ENCODE assay signal across 19 mouse cellular contexts in the genomic region with DNA sequence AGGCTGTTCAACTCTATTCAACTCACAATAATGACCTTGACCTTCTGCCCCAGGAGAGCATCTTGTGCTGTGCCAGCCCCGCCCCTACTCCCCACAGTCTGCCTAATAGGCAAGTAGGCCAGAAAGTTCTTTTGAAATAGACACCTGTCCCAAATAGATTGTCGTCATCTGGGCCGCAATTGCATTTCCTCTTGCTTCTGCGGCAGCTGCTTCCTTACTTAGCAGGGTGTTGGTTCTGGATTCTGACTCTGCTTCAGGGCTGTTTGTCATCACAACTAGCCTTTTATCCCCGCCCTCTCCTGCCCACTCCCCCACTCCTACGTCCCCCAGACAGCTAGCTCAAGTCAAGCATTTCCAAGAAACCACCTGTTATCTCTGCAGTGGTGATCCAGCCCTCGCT.
DNase-seq lines count a peak whose midpoint lies in the region; ATAC-seq and TF ChIP-seq lines count a peak whose summit lies in the region.
"Had no signal": no experiment of that assay in that cellular context is flagged by ENCODE, and none has a peak within 500 bp of the region (broad histone marks: within the 10 kb centered on the region; RNA-seq: fewer than 3 reads in every experiment).

No protein-coding gene starts in this region.

- peaks cover 28% of the 10 kb centered on the region for H3K4me1 ChIP-seq in hindbrain, embryonic 10.5 days (replicated peaks)
- H3K4me1 ChIP-seq in hindbrain, embryonic 14.5 days (replicated peaks; ENCODE audit: control insufficient read depth, insufficient read depth, low read length): no peaks in the 10 kb centered on the region
- peaks cover 18% of the 10 kb centered on the region for H3K4me1 ChIP-seq in E14TG2a.4 (replicated peaks; ENCODE audit: low read depth, low read length)
- H3K4me1 ChIP-seq in midbrain, embryonic 16.5 days (ENCODE audit: control insufficient read depth, insufficient read depth, low read length): no peaks in the 10 kb centered on the region; the same call in 1 of the 2 replicates
- no peaks in the 10 kb centered on the region for H3K4me1 ChIP-seq in forebrain, postnatal 0 days (ENCODE audit: insufficient read depth)
- H3K4me1 ChIP-seq: embryonic facial prominence, embryonic 15.5 days; forebrain, embryonic 13.5 days; intestine, embryonic 15.5 days; liver, embryonic 13.5 days had no signal

- 0 out of 2 replicates have a peak overlapping the region, but pooled peaks have one; percentile 9 for H3K4me3 ChIP-seq in hindbrain, embryonic 10.5 days
- H3K4me3 ChIP-seq in hindbrain, embryonic 14.5 days (replicated peaks; ENCODE audit: low read length): no peak overlapping the region
- H3K4me3 ChIP-seq in E14TG2a.4 (replicated peaks; ENCODE audit: low read length): peak overlapping the region; percentile 41
- no peak overlapping the region for H3K4me3 ChIP-seq in midbrain, embryonic 16.5 days (ENCODE audit: low read depth, low read length)
- no peak overlapping the region for H3K4me3 ChIP-seq in forebrain, postnatal 0 days (ENCODE audit: low read depth, low read length)
- H3K4me3 ChIP-seq: embryonic facial prominence, embryonic 15.5 days; forebrain, embryonic 13.5 days; heart, adult 2 months; intestine, embryonic 15.5 days; limb, embryonic 10.5 days; liver, embryonic 13.5 days had no signal

- no peak for TF ChIP-seq CTCF in E14TG2a.4 (conservative IDR thresholded peaks at IDR 0.05; ENCODE audit: low read length)
- TF ChIP-seq CTCF in forebrain, postnatal 0 days (IDR thresholded peaks at IDR 0.05; ENCODE audit: low read depth): no peak

- H3K9me3 ChIP-seq in hindbrain, embryonic 10.5 days: no peaks in the 10 kb centered on the region
- H3K9me3 ChIP-seq in hindbrain, embryonic 14.5 days (ENCODE audit: control insufficient read depth, low read length): no peaks in the 10 kb centered on the region
- peaks cover 4% of the 10 kb centered on the region; the same call in 1 of the 2 replicates for H3K9me3 ChIP-seq in E14TG2a.4 (ENCODE audit: low read length)
- H3K9me3 ChIP-seq in midbrain, embryonic 16.5 days (replicated peaks; ENCODE audit: control insufficient read depth, low read length, poor library complexity, severe bottlenecking): no peaks in the 10 kb centered on the region
- no peaks in the 10 kb centered on the region for H3K9me3 ChIP-seq in forebrain, postnatal 0 days (ENCODE audit: low read length)
- H3K9me3 ChIP-seq: embryonic facial prominence, embryonic 15.5 days; forebrain, embryonic 13.5 days; intestine, embryonic 15.5 days; limb, embryonic 10.5 days had no signal

- ATAC-seq in hindbrain, embryonic 14.5 days (ENCODE audit: low FRiP score): no peak
- ATAC-seq in midbrain, embryonic 16.5 days: no peak
- no peak for ATAC-seq in forebrain, postnatal 0 days
- ATAC-seq: forebrain, embryonic 13.5 days; intestine, embryonic 15.5 days had no signal

- no peak overlapping the region for H3K4me2 ChIP-seq in hindbrain, embryonic 14.5 days (replicated peaks)
- 0 out of 2 replicates have a peak overlapping the region, but pooled peaks have one; percentile 11 for H3K4me2 ChIP-seq in midbrain, embryonic 16.5 days (ENCODE audit: low read length)
- H3K4me2 ChIP-seq in forebrain, postnatal 0 days (ENCODE audit: low read depth): no peak overlapping the region
- H3K4me2 ChIP-seq: embryonic facial prominence, embryonic 15.5 days; forebrain, embryonic 13.5 days; intestine, embryonic 15.5 days; liver, embryonic 13.5 days had no signal

- peak overlapping the region; percentile 73 for H3K27ac ChIP-seq in hindbrain, embryonic 10.5 days
- no peak overlapping the region for H3K27ac ChIP-seq in hindbrain, embryonic 14.5 days
- no peak overlapping the region for H3K27ac ChIP-seq in midbrain, embryonic 16.5 days (ENCODE audit: low read length)
- no peak overlapping the region for H3K27ac ChIP-seq in forebrain, postnatal 0 days (ENCODE audit: low read depth, low read length)
- H3K27ac ChIP-seq: embryonic facial prominence, embryonic 15.5 days; forebrain, embryonic 13.5 days; heart, adult 2 months; intestine, embryonic 15.5 days; limb, embryonic 10.5 days; liver, embryonic 13.5 days had no signal

- 50% methylated on average over 7 of the region's 7 CpGs for WGBS in hindbrain, embryonic 10.5 days
- WGBS in hindbrain, embryonic 14.5 days: 46% methylated on average over 7 of the region's 7 CpGs
- WGBS in midbrain, embryonic 16.5 days: 46% methylated on average over 7 of the region's 7 CpGs
- WGBS in forebrain, postnatal 0 days: 74% methylated on average over 7 of the region's 7 CpGs

- no peak overlapping the region for H3K9ac ChIP-seq in hindbrain, embryonic 14.5 days
- H3K9ac ChIP-seq in midbrain, embryonic 16.5 days (ENCODE audit: low read depth, low read length): no peak overlapping the region
- H3K9ac ChIP-seq in forebrain, postnatal 0 days: no peak overlapping the region
- H3K9ac ChIP-seq: embryonic facial prominence, embryonic 15.5 days; forebrain, embryonic 13.5 days; intestine, embryonic 15.5 days; liver, embryonic 13.5 days had no signal

- no peaks in the 10 kb centered on the region for H3K36me3 ChIP-seq in hindbrain, embryonic 10.5 days
- no peaks in the 10 kb centered on the region for H3K36me3 ChIP-seq in hindbrain, embryonic 14.5 days (replicated peaks; ENCODE audit: control insufficient read depth, insufficient read depth)
- H3K36me3 ChIP-seq in E14TG2a.4 (ENCODE audit: insufficient read depth, low read length): no peaks in the 10 kb centered on the region
- no peaks in the 10 kb centered on the region for H3K36me3 ChIP-seq in midbrain, embryonic 16.5 days (ENCODE audit: control insufficient read depth, insufficient read depth, low read length)
- no peaks in the 10 kb centered on the region for H3K36me3 ChIP-seq in forebrain, postnatal 0 days (ENCODE audit: insufficient read depth)
- H3K36me3 ChIP-seq: embryonic facial prominence, embryonic 15.5 days; intestine, embryonic 15.5 days; limb, embryonic 10.5 days; liver, embryonic 13.5 days had no signal

- no peak for DNase-seq in hindbrain, embryonic 10.5 days (ENCODE audit: low spot score)
- no peak for DNase-seq in hindbrain, embryonic 14.5 days (ENCODE audit: low spot score)
- DNase-seq in WW6 (ENCODE audit: low read depth, low spot score): peak; percentile 9
- DNase-seq in cerebellum, adult 8-10 months: no peak
- DNase-seq in urinary bladder, adult 18-20 months (ENCODE audit: low spot score in 2 of 2): no peak
- DNase-seq in forebrain, postnatal 0 days: no peak
- DNase-seq: adrenal gland, postnatal 36 days; B cell, adult 2 months; cerebellum, postnatal 14 days; heart, adult 2 months; layer of hippocampus, postnatal 36 days; liver, embryonic 13.5 days; thymus, adult 2 months had no signal

- peaks cover 40% of the 10 kb centered on the region for H3K27me3 ChIP-seq in hindbrain, embryonic 10.5 days (ENCODE audit: insufficient read depth, poor library complexity, severe bottlenecking)
- H3K27me3 ChIP-seq in hindbrain, embryonic 14.5 days (ENCODE audit: control insufficient read depth, insufficient read depth, low read length): peaks cover 7% of the 10 kb centered on the region; the same call in 1 of the 2 replicates
- H3K27me3 ChIP-seq in E14TG2a.4 (ENCODE audit: insufficient read depth, low read length): no peaks in the 10 kb centered on the region
- no peaks in the 10 kb centered on the region for H3K27me3 ChIP-seq in midbrain, embryonic 16.5 days (ENCODE audit: control insufficient read depth, insufficient read depth, low read depth, low read length)
- H3K27me3 ChIP-seq in forebrain, postnatal 0 days (ENCODE audit: insufficient read depth, low read length): no peaks in the 10 kb centered on the region
- H3K27me3 ChIP-seq: embryonic facial prominence, embryonic 15.5 days; forebrain, embryonic 13.5 days; intestine, embryonic 15.5 days; liver, embryonic 13.5 days had no signal

Comparison
In these comparisons a context has a peak if more than half of its experiments do, and no peak if none do; other contexts are left out.
1. H3K4me3 ChIP-seq: peak in hindbrain, embryonic 10.5 days (single experiment) and E14TG2a.4 (single experiment); none in hindbrain, embryonic 14.5 days (single experiment), midbrain, embryonic 16.5 days (single experiment) and forebrain, postnatal 0 days (single experiment).